Mouse (Mus musculus): ENCODE measurements at regions not wholly inside any gene's neighbourhood (a gene's known extent, or its start where the extent isn't known, plus 50 kb on each side); places are given as distances from the start of the nearest gene placed in this dataset.
A peak's percentile ranks its signal among the peaks of the same experiment; 100 is the strongest.

- Histone ChIP-seq H3K4me2 (no peak overlapping the region), H3K4me3 (no peak overlapping the region), H3K27me3 (no peaks in the 10 kb centered on the region; the same call in 1 of the 2 replicates), H3K4me1 (peaks cover 15% of the 10 kb centered on the region), H3K36me3 (no peaks in the 10 kb centered on the region), H3K9ac (no peak overlapping the region), H3K27ac (no peak overlapping the region), H3K9me3 (no peaks in the 10 kb centered on the region)
- WGBS, result 19% methylated on average over 2 of the region's 2 CpGs
- ATAC-seq (ENCODE audit: borderline replicate concordance, extremely low read depth, low FRiP score, low TSS enrichment), result no peak
Measured at GRCm38 (mm10) chr2:144157343-144157742, 113.1 kb upstream of the Mgme1 start.

GRCm38 (mm10) chr2:144158256-144158655 lies 112.2 kb upstream of the Mgme1 start:
- Histone ChIP-seq H3K9me3 (no peaks in the 10 kb centered on the region), H3K4me3 (no peak overlapping the region), H3K4me2 (no peak overlapping the region), H3K4me1 (peaks cover 15% of the 10 kb centered on the region), H3K9ac (no peak overlapping the region), H3K27me3 (no peaks in the 10 kb centered on the region; the same call in 1 of the 2 replicates), H3K36me3 (no peaks in the 10 kb centered on the region), H3K27ac (no peak overlapping the region)
- WGBS, result 47% methylated on average over 8 of the region's 8 CpGs
- no peak for ATAC-seq (ENCODE audit: borderline replicate concordance, extremely low read depth, low FRiP score, low TSS enrichment)

- ATAC-seq (ENCODE audit: borderline replicate concordance, extremely low read depth, low FRiP score, low TSS enrichment), result peak; percentile 33; the same call in 1 of the 2 replicates
- H3K9me3 ChIP-seq, result no peaks in the 10 kb centered on the region
- H3K4me3 ChIP-seq, result no peak overlapping the region
- 25% methylated on average over 9 of the region's 9 CpGs for WGBS
- H3K4me1 ChIP-seq, result peaks cover 19% of the 10 kb centered on the region
- H3K4me2 ChIP-seq, result no peak overlapping the region
- H3K27me3 ChIP-seq, result no peaks in the 10 kb centered on the region; the same call in 1 of the 2 replicates
- H3K9ac ChIP-seq, result no peak overlapping the region
- H3K36me3 ChIP-seq, result no peaks in the 10 kb centered on the region
- H3K27ac ChIP-seq, result peak overlapping the region; percentile 62
Measured at GRCm38 (mm10) chr2:144159854-144160331, 110.6 kb upstream of the Mgme1 start.

- no peaks in the 10 kb centered on the region; the same call in 1 of the 2 replicates for H3K27me3 ChIP-seq
- no peak overlapping the region for H3K4me3 ChIP-seq
- ATAC-seq (ENCODE audit: borderline replicate concordance, extremely low read depth, low FRiP score, low TSS enrichment), result 0 out of 2 replicates have a peak, but pooled peaks have one; percentile 5
- H3K9me3 ChIP-seq, result no peaks in the 10 kb centered on the region
- no peaks in the 10 kb centered on the region for H3K36me3 ChIP-seq
- H3K4me1 ChIP-seq, result peaks cover 19% of the 10 kb centered on the region
- peak overlapping the region; percentile 62 for H3K27ac ChIP-seq
- no peak overlapping the region for H3K4me2 ChIP-seq
- H3K9ac ChIP-seq, result no peak overlapping the region
- 37% methylated on average over 10 of the region's 10 CpGs for WGBS
Measured at GRCm38 (mm10) chr2:144160434-144160833, 110.0 kb upstream of the Mgme1 start.

GRCm38 (mm10) chr2:144161852-144162251 lies 108.6 kb upstream of the Mgme1 start:
- Histone ChIP-seq H3K9ac (no peak overlapping the region), H3K4me1 (peaks cover 28% of the 10 kb centered on the region), H3K27me3 (no peaks in the 10 kb centered on the region; the same call in 1 of the 2 replicates), H3K27ac (no peak overlapping the region), H3K9me3 (no peaks in the 10 kb centered on the region), H3K36me3 (no peaks in the 10 kb centered on the region), H3K4me3 (no peak overlapping the region), H3K4me2 (no peak overlapping the region)
- WGBS, result 53% methylated on average over 1 of the region's 1 CpGs
- no peak for ATAC-seq (ENCODE audit: borderline replicate concordance, extremely low read depth, low FRiP score, low TSS enrichment)

GRCm38 (mm10) chr2:144164102-144164501 lies 106.4 kb upstream of the Mgme1 start:
- Histone ChIP-seq H3K9ac (no peak overlapping the region), H3K36me3 (no peaks in the 10 kb centered on the region), H3K4me1 (peaks cover 28% of the 10 kb centered on the region), H3K27ac (peak overlapping the region; percentile 96), H3K27me3 (no peaks in the 10 kb centered on the region), H3K4me2 (peak overlapping the region; percentile 68), H3K4me3 (peak overlapping the region; percentile 57), H3K9me3 (no peaks in the 10 kb centered on the region)
- peak; percentile 20; the same call in 1 of the 2 replicates for ATAC-seq (ENCODE audit: borderline replicate concordance, extremely low read depth, low FRiP score, low TSS enrichment)
- WGBS, result 7% methylated on average over 8 of the region's 8 CpGs

DNA sequence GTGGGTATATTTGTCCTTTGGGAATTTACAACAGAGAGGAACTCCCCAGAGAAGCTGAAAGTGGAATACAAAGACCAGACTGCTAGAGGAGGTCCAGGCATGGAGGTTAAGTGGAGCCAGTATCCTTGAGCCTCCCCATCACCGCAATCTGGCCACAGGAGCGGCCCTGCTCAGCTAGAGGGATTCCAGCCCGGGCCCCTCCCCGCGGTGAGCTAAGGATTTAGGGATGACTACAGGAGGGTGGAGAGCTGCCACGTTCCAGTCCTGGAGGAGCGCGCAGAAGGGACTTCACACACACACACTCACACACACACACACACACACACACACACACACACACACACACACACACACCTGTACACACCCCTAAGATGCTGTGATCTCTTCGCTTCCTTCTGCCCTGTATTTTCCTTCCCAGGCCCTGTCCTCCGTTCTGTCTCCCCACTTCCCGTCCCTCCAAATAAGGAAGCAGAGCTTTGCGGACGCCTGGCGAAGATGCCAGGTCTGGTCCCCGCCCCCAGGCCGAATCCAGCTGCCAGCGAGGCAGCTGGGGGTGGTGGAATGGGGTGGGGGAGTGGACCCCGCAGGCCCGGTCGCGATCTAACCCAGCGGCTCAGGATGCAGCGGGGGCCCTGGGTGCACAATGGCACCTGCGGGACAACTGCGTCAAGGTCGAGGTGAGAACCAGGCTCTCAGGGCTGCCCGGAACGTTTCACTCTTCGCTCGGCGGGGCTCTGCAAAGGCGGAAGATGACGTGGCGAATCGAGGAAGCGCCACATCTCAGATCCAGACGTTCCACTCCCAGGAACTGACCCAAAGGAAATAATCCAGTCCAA lies 105.3 kb upstream of the Mgme1 start:
- H3K4me3 ChIP-seq, result peak overlapping the region; percentile 57
- H3K4me1 ChIP-seq, result peaks cover 28% of the 10 kb centered on the region
- no peaks in the 10 kb centered on the region for H3K36me3 ChIP-seq
- under 1% methylated on average over 37 of the region's 37 CpGs for WGBS
- H3K9ac ChIP-seq, result peak overlapping the region; percentile 61
- H3K27me3 ChIP-seq, result no peaks in the 10 kb centered on the region
- H3K27ac ChIP-seq, result peak overlapping the region; percentile 96
- H3K4me2 ChIP-seq, result peak overlapping the region; percentile 68
- ATAC-seq (ENCODE audit: borderline replicate concordance, extremely low read depth, low FRiP score, low TSS enrichment), result peak; percentile 83
- no peaks in the 10 kb centered on the region for H3K9me3 ChIP-seq

GRCm38 (mm10) chr2:144166102-144166750 lies 104.2 kb upstream of the Mgme1 start:
- Histone ChIP-seq H3K9me3 (no peaks in the 10 kb centered on the region), H3K27ac (peak overlapping the region; percentile 96), H3K36me3 (no peaks in the 10 kb centered on the region), H3K27me3 (no peaks in the 10 kb centered on the region), H3K4me3 (peak overlapping the region; percentile 57), H3K9ac (peak overlapping the region; percentile 61), H3K4me2 (peak overlapping the region; percentile 68), H3K4me1 (peaks cover 21% of the 10 kb centered on the region)
- ATAC-seq (ENCODE audit: borderline replicate concordance, extremely low read depth, low FRiP score, low TSS enrichment), result no peak
- 28% methylated on average over 12 of the region's 12 CpGs for WGBS

DNA sequence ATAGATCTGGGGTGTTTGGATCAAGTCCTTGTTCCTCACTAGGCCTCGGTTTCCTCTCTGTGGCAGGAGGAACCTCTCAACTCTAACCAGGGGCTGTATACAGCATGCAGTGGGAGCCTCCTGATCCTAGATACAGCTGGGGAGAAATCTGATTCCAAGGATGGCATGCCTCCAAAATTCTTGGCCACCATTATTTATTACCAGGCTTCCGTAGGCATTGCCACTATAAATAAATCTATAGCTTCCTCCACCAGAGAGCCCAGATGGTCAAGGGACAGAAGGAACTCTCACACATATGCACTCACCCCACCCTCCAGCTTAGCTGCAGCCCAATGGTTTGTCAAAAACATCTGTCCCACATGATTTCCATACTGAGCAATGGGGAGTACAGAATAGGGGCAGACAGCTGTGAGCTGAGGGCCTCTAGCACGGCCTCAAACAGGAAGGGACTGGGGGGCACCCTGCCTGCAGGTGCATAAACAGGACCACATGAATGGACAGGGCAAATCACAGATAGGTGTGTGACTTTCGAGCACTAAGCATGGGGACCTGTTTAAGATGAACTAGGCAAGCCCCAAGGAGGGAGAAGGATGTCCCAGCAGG lies 100.8 kb upstream of the Mgme1 start:
- no peaks in the 10 kb centered on the region for H3K27me3 ChIP-seq
- H3K9me3 ChIP-seq, result no peaks in the 10 kb centered on the region
- 0 out of 2 replicates have a peak, but pooled peaks have one; percentile 3 for ATAC-seq (ENCODE audit: borderline replicate concordance, extremely low read depth, low FRiP score, low TSS enrichment)
- H3K27ac ChIP-seq, result peak overlapping the region; percentile 80
- no peak overlapping the region for H3K4me3 ChIP-seq
- H3K9ac ChIP-seq, result no peak overlapping the region
- H3K36me3 ChIP-seq, result no peaks in the 10 kb centered on the region
- H3K4me1 ChIP-seq, result peaks cover 24% of the 10 kb centered on the region
- H3K4me2 ChIP-seq, result no peak overlapping the region
- whole genome bisulfite sequencing, result 44% methylated on average over 4 of the region's 4 CpGs

GRCm38 (mm10) chr2:144172100-144172770 lies 98.2 kb upstream of the Mgme1 start:
- Histone ChIP-seq H3K9ac (peak overlapping the region; percentile 42), H3K36me3 (no peaks in the 10 kb centered on the region), H3K9me3 (no peaks in the 10 kb centered on the region), H3K4me1 (peaks cover 16% of the 10 kb centered on the region), H3K4me3 (peak overlapping the region; percentile 41), H3K27me3 (no peaks in the 10 kb centered on the region), H3K27ac (no peak overlapping the region), H3K4me2 (peak overlapping the region; percentile 61)
- ATAC-seq (ENCODE audit: borderline replicate concordance, extremely low read depth, low FRiP score, low TSS enrichment), result peak; percentile 87
- 7% methylated on average over 9 of the region's 9 CpGs for WGBS

- 74% methylated on average over 8 of the region's 8 CpGs for WGBS
- Histone ChIP-seq H3K4me2 (no peak overlapping the region), H3K4me1 (peaks cover 21% of the 10 kb centered on the region), H3K36me3 (no peaks in the 10 kb centered on the region), H3K27ac (no peak overlapping the region), H3K9ac (no peak overlapping the region), H3K4me3 (no peak overlapping the region), H3K27me3 (no peaks in the 10 kb centered on the region), H3K9me3 (no peaks in the 10 kb centered on the region)
- ATAC-seq (ENCODE audit: borderline replicate concordance, extremely low read depth, low FRiP score, low TSS enrichment), result no peak
Measured at GRCm38 (mm10) chr2:144173358-144174106, 96.9 kb upstream of the Mgme1 start.
